Mouse (Mus musculus): ENCODE measurements at regions not wholly inside any gene's neighbourhood (a gene's known extent, or its start where the extent isn't known, plus 50 kb on each side); places are given as distances from the start of the nearest gene placed in this dataset.

DNA sequence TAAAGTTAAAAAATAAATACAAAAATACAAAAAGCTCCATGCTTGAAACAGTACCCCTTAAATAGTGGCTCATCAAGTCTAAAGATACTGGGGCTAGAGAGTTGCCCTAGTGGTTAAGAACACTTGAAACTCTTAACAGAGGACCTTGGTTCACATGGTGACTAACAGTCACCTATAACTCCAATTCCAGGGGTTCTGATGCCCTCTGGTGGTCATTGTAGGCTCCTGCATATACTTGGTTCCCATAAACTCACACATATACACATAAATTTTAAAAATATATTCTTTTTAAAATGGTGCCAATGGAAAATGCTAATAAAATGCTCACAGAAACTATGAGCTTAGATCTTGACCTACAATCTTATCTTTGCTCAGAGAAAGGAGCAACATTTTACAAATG, 286.4 kb downstream of the Pdcd6ip start:
- in situ Hi-C loops (cut with MseI, MboI): no loop called here

GRCm38 (mm10) chr9:113421121-113421520, 286.9 kb downstream of the Pdcd6ip start:
- in situ Hi-C loops (cut with MseI, MboI): no loop called here

DNA sequence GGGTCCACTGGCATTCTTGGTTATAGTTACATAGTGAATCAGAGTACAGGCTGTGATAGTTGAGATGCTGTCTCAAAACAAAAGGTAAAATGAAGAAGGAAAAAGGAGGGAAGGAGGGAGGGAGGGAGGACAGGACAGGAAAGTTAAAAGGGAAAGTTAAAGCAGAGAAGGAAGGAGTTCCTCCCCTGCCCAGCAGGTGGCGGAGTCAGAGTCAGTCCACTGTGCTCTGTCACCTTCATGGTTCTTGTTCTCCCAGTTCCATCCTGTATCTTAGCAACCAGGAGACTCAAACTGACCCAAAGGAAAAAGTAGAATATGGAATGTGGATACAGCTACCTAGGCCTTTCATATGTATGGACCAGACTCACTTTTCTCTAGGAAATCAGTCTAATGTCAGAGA, 288.3 kb downstream of the Pdcd6ip start:
- in situ Hi-C loops (cut with MseI, MboI): no loop called here

DNA sequence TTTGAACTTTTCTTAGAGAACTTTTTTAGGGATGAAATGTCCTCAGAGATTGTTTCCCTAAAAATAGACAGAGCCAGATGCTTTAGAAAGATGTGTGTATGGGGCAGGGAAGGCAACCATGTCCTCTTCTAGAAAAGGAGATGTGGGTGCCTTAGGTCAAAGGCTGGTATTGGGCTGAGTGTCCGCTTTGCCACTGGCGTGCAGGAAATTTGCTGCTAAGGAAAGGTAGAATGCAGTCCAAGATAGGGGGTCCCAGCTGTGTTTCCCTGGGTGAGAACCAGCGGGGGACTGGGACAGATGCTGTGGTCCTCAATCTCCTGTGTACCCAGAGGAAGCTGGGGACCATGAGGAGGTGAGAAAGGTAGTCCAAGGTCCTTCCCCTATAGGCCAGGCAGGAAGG, 291.0 kb downstream of the Pdcd6ip start:
- in situ Hi-C loops (cut with MseI, MboI): no loop called here

DNA sequence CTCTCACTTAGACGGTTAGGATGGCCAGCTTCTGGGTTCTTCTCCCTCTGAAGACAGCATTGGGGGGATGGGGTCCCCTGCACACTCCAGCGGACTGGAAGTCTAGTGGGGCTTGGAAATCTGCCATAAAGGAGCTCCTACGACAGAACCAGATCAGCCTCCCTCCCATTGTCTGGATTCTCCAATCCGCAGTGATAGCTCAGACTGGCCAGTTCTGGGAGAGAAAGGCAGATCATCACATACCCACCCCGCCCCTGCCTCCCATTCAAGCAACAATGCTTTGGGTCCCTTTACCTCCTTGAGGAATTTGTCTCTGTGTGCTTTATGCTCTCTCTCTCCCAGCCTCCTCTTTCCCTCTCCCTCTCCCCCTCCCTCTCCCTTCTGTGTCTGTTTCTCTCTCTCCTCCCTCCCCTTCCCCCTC, 292.5 kb downstream of the Pdcd6ip start:
- in situ Hi-C loops (cut with MseI, MboI): no loop called here

DNA sequence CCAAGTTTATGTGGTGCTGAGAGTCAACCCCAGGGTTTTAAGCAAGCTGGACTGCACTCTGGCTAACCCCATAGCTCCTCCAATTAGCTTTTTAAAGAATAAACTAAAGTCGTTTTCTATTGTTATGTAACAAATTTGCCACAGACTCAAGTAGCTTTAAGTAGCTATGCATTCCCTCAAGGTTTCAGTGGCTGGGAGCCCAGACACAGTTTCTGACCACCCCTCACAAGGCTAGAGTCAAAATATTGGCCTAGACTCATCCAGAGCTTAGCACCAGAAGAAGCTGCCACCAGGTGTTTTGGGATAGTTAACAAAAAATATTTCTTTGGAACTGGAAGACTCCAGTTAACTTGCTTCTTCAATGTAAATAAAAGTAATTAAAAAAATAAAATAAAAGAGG, 293.4 kb downstream of the Pdcd6ip start:
- in situ Hi-C loops (cut with MseI, MboI): no loop called here

DNA sequence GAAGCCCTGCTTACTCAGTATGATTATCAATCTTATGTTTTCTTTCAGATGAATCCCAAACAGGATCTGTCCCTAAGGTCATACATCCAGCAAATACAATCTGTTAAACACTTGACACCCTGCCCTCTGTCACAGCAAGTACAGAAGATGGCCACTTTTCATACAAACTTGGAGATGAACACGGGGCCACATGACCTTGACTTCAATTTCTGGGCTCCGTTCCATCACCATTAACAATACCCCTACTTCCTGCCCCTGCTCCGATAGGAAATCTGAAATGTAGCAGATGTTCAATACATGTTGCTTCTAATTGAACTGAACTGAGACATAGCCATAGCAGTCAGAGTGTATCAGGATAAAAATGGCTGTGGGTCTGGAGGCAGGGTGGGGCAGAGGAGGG, 294.2 kb downstream of the Pdcd6ip start:
- in situ Hi-C loops (cut with MseI, MboI): no loop called here

GRCm38 (mm10) chr9:113411638-113412037, 296.4 kb downstream of the Pdcd6ip start:
- in situ Hi-C loops (cut with MseI, MboI): no loop called here

- in situ Hi-C loops (cut with MseI, MboI): no loop called here
Measured at GRCm38 (mm10) chr9:113408521-113408920, 299.5 kb downstream of the Pdcd6ip start.

GRCm38 (mm10) chr9:113394320-113394719, 313.7 kb downstream of the Pdcd6ip start:
- in situ Hi-C loops (cut with MseI, MboI): no loop called here

GRCm38 (mm10) chr9:113387356-113387755, 320.7 kb downstream of the Pdcd6ip start:
- in situ Hi-C loops (cut with MseI, MboI): no loop called here

GRCm38 (mm10) chr9:113381591-113382110, 326.4 kb downstream of the Pdcd6ip start:
- in situ Hi-C loops (cut with MseI, MboI): no loop called here

- in situ Hi-C loops (cut with MseI, MboI): no loop called here
Measured at GRCm38 (mm10) chr9:113380408-113381129, 327.5 kb downstream of the Pdcd6ip start.

GRCm38 (mm10) chr9:113378525-113378924, 329.5 kb downstream of the Pdcd6ip start:
- in situ Hi-C loops (cut with MseI, MboI): no loop called here

- in situ Hi-C loops (cut with MseI, MboI): no loop called here
Measured at GRCm38 (mm10) chr9:113371718-113372306, 336.2 kb downstream of the Pdcd6ip start.

GRCm38 (mm10) chr9:113347942-113348341, 360.1 kb downstream of the Pdcd6ip start:
- in situ Hi-C loops (cut with MseI, MboI): no loop called here

DNA sequence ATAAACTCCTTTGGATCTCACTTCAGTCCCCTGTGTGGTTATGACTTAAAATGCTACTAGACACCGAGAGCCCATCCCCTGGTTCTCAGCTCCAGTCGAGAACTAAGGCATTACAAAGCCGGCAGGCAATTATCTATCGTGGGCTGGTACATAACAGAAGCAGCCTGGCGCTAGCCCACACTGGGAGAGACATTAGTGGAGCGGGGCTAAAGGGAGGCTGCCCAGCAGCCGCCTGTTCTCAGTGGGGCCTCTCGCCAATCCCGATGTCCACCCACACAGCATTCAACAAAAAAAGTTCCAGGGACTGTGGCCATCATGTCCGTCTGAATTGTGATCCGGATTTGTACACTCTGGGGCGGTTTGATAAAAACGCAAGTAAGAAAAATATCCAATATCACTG, 361.5 kb downstream of the Pdcd6ip start:
- in situ Hi-C loops (cut with MseI, MboI): no loop called here

GRCm38 (mm10) chr9:113342131-113342530, 365.9 kb downstream of the Pdcd6ip start:
- in situ Hi-C loops (cut with MseI, MboI): no loop called here

DNA sequence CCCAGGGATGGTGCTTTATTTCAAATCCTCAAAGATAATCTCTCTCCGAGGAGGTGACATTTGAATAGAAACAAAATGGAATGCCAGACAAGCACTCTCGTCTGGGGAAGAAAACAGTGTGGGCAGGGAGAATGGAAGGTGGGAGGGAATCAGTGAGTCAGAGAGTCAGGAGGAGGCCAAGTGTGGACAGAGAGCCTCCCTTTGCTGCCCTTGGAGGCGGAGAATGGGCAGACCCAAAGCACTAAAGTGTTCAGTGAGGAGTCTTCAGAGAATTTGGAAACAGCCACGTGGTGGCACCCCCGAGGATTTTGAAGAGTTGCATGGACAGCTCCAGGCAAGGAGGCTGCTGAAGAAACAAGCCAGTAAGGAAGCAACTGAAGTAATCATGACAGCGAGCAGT, 367.2 kb downstream of the Pdcd6ip start:
- in situ Hi-C loops (cut with MseI, MboI): no loop called here

DNA sequence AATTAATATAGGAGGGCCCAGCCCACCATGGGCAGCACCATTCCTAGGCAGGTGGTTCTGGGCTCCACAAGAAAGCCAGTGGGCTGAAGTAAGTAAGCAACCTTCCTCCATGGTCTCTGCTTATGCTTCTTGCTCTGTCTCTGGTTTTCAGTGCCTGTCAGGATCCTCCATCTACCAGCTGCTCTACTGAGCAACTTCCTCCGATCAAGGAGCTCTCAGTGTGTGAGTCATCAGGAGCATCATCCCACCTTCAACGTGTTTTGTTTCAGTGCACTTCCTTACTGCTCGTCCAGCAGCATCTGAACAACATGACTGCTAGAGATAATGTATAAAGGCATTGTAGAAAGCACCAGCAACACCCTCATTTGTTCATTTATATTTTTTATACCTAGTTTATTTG, 368.0 kb downstream of the Pdcd6ip start:
- in situ Hi-C loops (cut with MseI, MboI): no loop called here

GRCm38 (mm10) chr9:113324489-113324888, 383.6 kb downstream of the Pdcd6ip start:
- in situ Hi-C loops (cut with MseI, MboI): no loop called here

DNA sequence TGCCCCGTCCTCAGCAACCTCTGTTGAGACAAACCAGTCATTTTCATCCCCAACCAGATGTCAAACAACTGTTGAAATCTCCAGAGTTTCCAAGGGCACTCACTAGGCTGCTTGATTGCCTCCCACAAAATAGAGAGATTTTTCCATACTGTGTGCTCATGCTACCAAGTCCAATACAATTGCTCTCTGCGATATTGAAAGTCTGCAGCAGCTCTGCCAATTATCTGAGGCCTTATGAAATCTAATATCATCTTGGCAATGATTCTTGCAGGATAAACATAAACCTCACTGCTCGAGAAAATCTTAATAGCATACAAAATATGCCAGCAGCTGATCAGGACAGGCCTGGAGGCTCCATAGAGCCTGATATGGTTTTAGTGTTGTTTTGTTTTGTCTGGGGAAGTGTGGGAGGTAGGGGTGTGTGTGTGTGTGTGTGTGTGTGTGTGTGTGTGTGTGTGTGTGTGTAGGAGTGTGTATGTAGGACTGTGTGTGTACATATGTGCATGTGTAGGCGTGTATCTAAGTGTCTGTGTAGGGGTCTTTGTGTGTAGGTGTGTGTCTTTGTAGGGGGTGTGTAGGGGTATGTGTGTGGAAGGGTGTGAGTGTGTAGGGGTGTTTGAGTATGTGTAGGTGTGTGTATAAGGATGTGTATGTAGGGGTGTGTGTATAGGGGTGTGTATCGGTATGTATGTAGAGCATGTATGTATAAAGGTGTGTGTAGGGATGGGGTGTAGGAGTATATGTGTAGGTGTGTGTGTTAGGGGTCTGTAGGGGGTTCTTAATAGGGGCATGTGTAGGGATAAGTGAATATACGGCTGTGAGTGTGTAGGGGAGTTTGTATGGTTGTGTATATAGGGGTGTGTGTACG, 398.1 kb downstream of the Pdcd6ip start:
- in situ Hi-C loops (cut with MseI, MboI): no loop called here
